Mouse (Mus musculus): ENCODE data around the gene Akap13. TPM values are rescaled to one million over a fixed set of nuclear protein-coding genes. Genes with fewer than 3 reads are reported as not detected.

Akap13 gene
- polyA plus RNA-seq, 1 experiment from 2014 or later: 37.6 TPM

DNA sequence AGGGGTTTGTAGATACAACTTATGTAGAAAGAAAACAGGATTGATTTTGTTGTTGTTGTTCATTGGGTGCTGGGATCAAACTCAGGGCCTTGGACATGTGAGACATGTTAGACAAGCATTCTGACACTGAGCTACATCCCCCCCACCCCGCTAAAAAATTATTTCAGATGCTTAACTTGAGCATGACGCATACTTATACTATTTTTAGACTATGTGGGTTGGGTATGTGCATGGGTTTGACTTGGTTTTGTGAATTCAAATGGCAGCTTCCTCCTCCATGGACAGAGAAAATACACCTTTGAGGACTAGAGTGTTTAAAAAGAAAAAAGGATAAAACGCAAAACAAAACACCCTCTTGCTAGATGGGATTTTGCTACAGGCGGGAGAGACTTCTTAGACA, 26.4 kb upstream of the Akap13 start:
- Histone ChIP-seq H3K4me3 (no peak overlapping the region), H3K27ac (0 out of 2 replicates have a peak overlapping the region, but pooled peaks have one; percentile 3), H3K4me1 (peaks cover 32% of the 10 kb centered on the region), H3K36me3 (no peaks in the 10 kb centered on the region), H3K27me3 (ENCODE audit: insufficient read depth, poor library complexity, severe bottlenecking) (no peaks in the 10 kb centered on the region), H3K9me3 (no peaks in the 10 kb centered on the region)
- no peak for DNase-seq (ENCODE audit: low spot score)
- 80% methylated on average over 4 of the region's 4 CpGs for WGBS

DNA sequence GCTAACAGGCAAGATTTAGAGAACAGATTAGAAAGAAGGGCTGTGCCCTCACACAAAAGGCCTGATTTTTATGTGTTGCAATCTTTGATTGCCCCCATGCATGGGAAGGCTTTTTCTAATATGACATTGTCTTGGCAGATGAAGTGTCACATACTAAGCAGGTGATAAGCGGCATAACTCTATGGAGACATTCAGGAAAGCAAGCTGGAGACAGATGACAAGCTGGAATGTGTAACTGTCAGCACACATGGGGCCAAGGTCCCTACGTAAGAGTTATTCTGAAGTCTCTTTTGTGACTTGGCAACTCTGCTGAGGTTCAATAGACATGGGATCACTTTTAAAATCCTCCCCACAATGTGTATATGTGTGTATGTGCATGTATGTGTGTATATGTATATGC, 24.8 kb upstream of the Akap13 start:
- peaks cover 29% of the 10 kb centered on the region for H3K4me1 ChIP-seq
- no peaks in the 10 kb centered on the region for H3K9me3 ChIP-seq
- no peaks in the 10 kb centered on the region for H3K36me3 ChIP-seq
- 24% methylated on average over 2 of the region's 2 CpGs for whole genome bisulfite sequencing
- H3K27me3 ChIP-seq (ENCODE audit: insufficient read depth, poor library complexity, severe bottlenecking): no peaks in the 10 kb centered on the region
- peak overlapping the region; percentile 77; the same call in 1 of the 2 replicates for H3K27ac ChIP-seq
- DNase-seq (ENCODE audit: low spot score): no peak
- H3K4me3 ChIP-seq: no peak overlapping the region

- DNase-seq (ENCODE audit: low spot score): no peak
- Histone ChIP-seq H3K9me3 (no peaks in the 10 kb centered on the region), H3K27me3 (ENCODE audit: insufficient read depth, poor library complexity, severe bottlenecking) (no peaks in the 10 kb centered on the region), H3K4me1 (peaks cover 29% of the 10 kb centered on the region), H3K4me3 (no peak overlapping the region), H3K27ac (peak overlapping the region; percentile 77), H3K36me3 (no peaks in the 10 kb centered on the region)
- 27% methylated on average over 7 of the region's 7 CpGs for WGBS
Measured at GRCm38 (mm10) chr7:75431043-75431442, 24.3 kb upstream of the Akap13 start.

- H3K27ac ChIP-seq: no peak overlapping the region
Measured at GRCm38 (mm10) chr7:75432046-75432445, 23.3 kb upstream of the Akap13 start.

GRCm38 (mm10) chr7:75436413-75437174, 18.7 kb upstream of the Akap13 start:
- Histone ChIP-seq H3K27me3 (ENCODE audit: insufficient read depth, poor library complexity, severe bottlenecking) (no peaks in the 10 kb centered on the region), H3K36me3 (no peaks in the 10 kb centered on the region), H3K4me1 (peaks cover 21% of the 10 kb centered on the region), H3K27ac (no peak overlapping the region), H3K4me3 (no peak overlapping the region), H3K9me3 (no peaks in the 10 kb centered on the region)
- DNase-seq (ENCODE audit: low spot score): no peak
- 62% methylated on average over 6 of the region's 8 CpGs for WGBS

More at GRCm38 (mm10) chr7:75432046-75432445, 23.3 kb upstream of the Akap13 start:
- no peak for DNase-seq (ENCODE audit: low spot score)
- H3K27me3 ChIP-seq (ENCODE audit: insufficient read depth, poor library complexity, severe bottlenecking): no peaks in the 10 kb centered on the region
- H3K4me3 ChIP-seq: no peak overlapping the region
- WGBS: 73% methylated on average over 3 of the region's 3 CpGs
- no peaks in the 10 kb centered on the region for H3K9me3 ChIP-seq
- H3K4me1 ChIP-seq: peaks cover 36% of the 10 kb centered on the region
- no peaks in the 10 kb centered on the region for H3K36me3 ChIP-seq

- 84% methylated on average over 4 of the region's 4 CpGs for WGBS
- no peak overlapping the region for H3K4me3 ChIP-seq
- H3K4me1 ChIP-seq: peaks cover 7% of the 10 kb centered on the region; the same call in 1 of the 2 replicates
- no peaks in the 10 kb centered on the region for H3K9me3 ChIP-seq
- no peak overlapping the region for H3K27ac ChIP-seq
- H3K36me3 ChIP-seq: no peaks in the 10 kb centered on the region; the same call in 1 of the 2 replicates
- H3K27me3 ChIP-seq (ENCODE audit: insufficient read depth, poor library complexity, severe bottlenecking): no peaks in the 10 kb centered on the region
- no peak for DNase-seq (ENCODE audit: low spot score)
Measured at GRCm38 (mm10) chr7:75439570-75439969, 15.8 kb upstream of the Akap13 start.

DNA sequence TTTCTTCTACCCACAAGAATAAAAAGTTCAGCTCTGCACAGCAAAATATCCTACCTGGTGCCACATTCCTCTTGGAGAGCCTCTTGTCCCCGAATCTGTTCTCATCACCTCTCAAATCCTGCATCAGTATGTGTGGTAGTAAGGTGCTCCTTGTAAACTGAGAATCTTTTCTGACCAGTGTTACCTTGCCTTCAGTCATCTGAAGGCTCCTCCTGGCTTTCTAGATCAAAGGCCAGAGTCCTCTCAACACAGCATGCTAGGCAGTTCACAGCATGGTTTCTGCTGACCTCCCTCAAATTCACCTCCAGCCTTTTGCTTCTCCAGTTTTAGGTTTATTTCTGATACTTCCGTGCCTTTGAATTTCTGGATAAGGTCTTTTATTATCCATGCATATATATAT, 15.1 kb upstream of the Akap13 start:
- H3K9me3 ChIP-seq: no peaks in the 10 kb centered on the region
- H3K36me3 ChIP-seq: no peaks in the 10 kb centered on the region; the same call in 1 of the 2 replicates
- no peak overlapping the region for H3K27ac ChIP-seq
- H3K4me3 ChIP-seq: no peak overlapping the region
- H3K27me3 ChIP-seq (ENCODE audit: insufficient read depth, poor library complexity, severe bottlenecking): no peaks in the 10 kb centered on the region
- H3K4me1 ChIP-seq: peaks cover 7% of the 10 kb centered on the region; the same call in 1 of the 2 replicates
- whole genome bisulfite sequencing: 61% methylated on average over 2 of the region's 2 CpGs
- no peak for DNase-seq (ENCODE audit: low spot score)

DNA sequence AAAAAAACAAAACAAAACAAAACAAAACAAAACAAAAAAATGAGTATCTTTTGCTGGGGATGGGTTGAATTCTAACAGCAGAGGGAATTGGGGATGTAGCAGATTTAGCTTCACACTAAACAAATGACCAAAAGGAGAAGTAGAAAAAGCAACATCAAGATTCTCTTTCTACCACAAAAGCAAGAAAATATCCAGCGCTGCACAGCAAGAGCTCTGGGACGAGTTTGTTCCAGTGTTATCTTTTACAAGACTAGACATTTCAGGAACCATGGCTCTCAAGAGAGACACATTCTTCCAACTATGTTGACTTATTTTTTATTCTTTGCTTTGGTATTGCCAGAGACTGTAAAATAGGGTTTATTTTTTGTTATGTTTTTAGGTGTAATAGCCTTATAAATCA, 13.4 kb upstream of the Akap13 start:
- no peaks in the 10 kb centered on the region for H3K9me3 ChIP-seq
- WGBS: 53% methylated on average over 2 of the region's 2 CpGs

DNA sequence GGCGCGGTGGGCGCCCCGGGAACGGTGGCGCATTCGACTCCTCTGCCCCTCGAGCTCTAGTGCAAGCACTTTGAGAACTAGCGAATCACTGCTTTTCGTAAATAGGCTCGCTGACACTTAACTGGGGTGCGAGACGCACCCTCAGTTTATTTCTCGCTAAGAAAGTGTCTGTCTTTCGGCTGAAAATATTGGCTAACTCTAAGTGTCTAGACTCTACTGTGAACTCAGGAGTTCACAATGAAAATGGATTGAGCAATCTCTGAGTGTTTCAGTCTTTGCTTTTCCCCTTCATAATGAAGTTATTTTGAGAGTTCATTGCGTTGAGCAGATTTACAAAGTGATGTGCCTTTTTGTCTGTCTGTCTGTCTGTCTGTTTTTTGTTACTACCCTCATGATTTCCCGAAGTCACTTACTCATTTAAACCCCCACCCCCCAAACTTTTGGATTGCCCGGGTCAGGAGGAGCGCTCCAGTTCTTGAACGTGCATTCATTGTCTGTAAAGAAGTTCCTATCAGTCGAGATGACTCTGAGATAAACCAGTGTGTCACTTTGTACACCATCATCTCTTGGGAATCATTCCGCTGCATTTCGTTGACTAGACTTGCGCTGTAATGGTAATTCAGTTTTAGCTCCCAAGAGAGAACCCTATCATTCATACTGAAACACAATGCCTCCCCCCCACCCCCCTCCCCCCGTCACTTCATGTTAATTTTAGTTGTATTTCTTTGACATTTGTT, 986 bp downstream of the Akap13 start:
- 3% methylated on average over 25 of the region's 25 CpGs for WGBS
- H3K9me3 ChIP-seq: no peaks in the 10 kb centered on the region
- peaks cover 32% of the 10 kb centered on the region for H3K4me1 ChIP-seq
- DNase-seq (ENCODE audit: low spot score): no peak
- H3K27me3 ChIP-seq (ENCODE audit: insufficient read depth, poor library complexity, severe bottlenecking): no peaks in the 10 kb centered on the region
- peak overlapping the region; percentile 99 for H3K27ac ChIP-seq
- H3K36me3 ChIP-seq: no peaks in the 10 kb centered on the region
- peak overlapping the region; percentile 94 for H3K4me3 ChIP-seq

More for the DNA sequence above, 13.4 kb upstream of the Akap13 start:
- no peak for DNase-seq (ENCODE audit: low spot score)
- Histone ChIP-seq H3K27ac (no peak overlapping the region), H3K4me3 (no peak overlapping the region), H3K36me3 (no peaks in the 10 kb centered on the region; the same call in 1 of the 2 replicates), H3K4me1 (no peaks in the 10 kb centered on the region), H3K27me3 (ENCODE audit: insufficient read depth, poor library complexity, severe bottlenecking) (no peaks in the 10 kb centered on the region)

DNA sequence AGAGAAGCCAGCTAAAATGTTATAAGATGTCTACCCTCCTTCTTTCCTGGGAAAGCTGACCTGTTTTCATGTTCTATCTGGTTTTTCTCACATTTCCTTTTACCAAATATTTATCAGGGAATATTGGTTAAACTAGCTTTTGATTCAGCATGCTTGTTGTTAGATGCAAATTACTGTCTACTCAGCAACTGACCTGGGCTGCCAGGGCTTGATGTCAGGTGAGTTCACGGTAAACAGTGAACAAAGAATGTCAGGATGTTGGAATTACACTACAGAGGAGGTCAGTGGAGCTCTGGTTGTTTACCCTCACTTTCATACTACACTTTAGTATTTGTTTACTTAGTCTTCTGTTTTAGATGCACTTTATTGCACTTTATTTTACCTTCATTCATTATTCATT, 5.0 kb downstream of the Akap13 start:
- H3K36me3 ChIP-seq: no peaks in the 10 kb centered on the region
- no peaks in the 10 kb centered on the region for H3K27me3 ChIP-seq (ENCODE audit: insufficient read depth, poor library complexity, severe bottlenecking)
- H3K4me3 ChIP-seq: no peak overlapping the region
- no peak overlapping the region for H3K27ac ChIP-seq
- WGBS: 69% methylated on average over 1 of the region's 1 CpGs
- H3K9me3 ChIP-seq: no peaks in the 10 kb centered on the region
- no peak for DNase-seq (ENCODE audit: low spot score)
- peaks cover 42% of the 10 kb centered on the region for H3K4me1 ChIP-seq

DNA sequence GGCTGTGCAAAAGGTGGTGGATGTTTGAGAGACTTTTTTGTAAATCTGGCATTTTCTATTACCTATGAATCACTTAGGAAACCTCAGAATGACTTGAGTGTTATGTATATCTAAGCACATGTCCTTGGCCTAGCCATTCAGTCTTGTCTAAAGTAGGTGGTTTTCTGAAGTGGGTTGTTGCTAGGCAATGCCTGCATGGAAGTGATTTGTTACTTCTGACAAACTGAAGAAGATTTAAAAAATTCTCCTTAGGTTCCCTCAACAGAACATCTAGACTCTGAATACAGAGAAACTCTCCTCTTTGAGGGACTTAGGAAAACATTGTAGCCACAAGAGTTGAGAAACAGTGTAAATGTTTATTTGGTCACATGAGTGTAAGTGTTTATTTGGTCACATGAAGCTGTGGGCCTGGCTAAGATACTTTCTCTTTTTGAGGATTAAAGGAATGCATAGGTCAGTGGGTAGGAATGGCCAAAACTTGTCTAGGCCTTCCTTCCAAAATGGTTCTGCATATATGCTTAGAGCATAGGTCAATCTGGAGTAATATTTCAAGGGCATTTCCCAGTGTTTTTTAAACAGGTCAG, 8.3 kb downstream of the Akap13 start:
- Histone ChIP-seq H3K36me3 (no peaks in the 10 kb centered on the region), H3K9me3 (no peaks in the 10 kb centered on the region), H3K27me3 (ENCODE audit: insufficient read depth, poor library complexity, severe bottlenecking) (no peaks in the 10 kb centered on the region), H3K4me3 (no peak overlapping the region), H3K4me1 (peaks cover 39% of the 10 kb centered on the region), H3K27ac (no peak overlapping the region)
- DNase-seq (ENCODE audit: low spot score): no peak

GRCm38 (mm10) chr7:75467791-75468190, 12.5 kb downstream of the Akap13 start:
- DNase-seq (ENCODE audit: low spot score): no peak
- no peaks in the 10 kb centered on the region for H3K27me3 ChIP-seq (ENCODE audit: insufficient read depth, poor library complexity, severe bottlenecking)
- no peak overlapping the region for H3K27ac ChIP-seq
- WGBS: 80% methylated on average over 7 of the region's 7 CpGs
- no peak overlapping the region for H3K4me3 ChIP-seq
- H3K9me3 ChIP-seq: no peaks in the 10 kb centered on the region
- H3K4me1 ChIP-seq: peaks cover 38% of the 10 kb centered on the region; the same call in 1 of the 2 replicates
- no peaks in the 10 kb centered on the region for H3K36me3 ChIP-seq

All from heart, embryonic 10.5 days (tissue).